Mouse (Mus musculus) fibroblast of lung, adult 2 months (primary cell): Measurements from ENCODE around the gene 1700001K19Rik.
"Not testable (repeated sequence)": the region's sequence is repeated elsewhere in the genome, so short reads cannot be mapped to it uniquely, and the experiment has no call there.

ENCODE experiments used
- DNase-seq: peaks from one replicate; pipeline ENCODE4 v3.0.0-alpha.2; 2011; ENCODE audit warnings: low read depth

The 1700001K19Rik gene

DNA sequence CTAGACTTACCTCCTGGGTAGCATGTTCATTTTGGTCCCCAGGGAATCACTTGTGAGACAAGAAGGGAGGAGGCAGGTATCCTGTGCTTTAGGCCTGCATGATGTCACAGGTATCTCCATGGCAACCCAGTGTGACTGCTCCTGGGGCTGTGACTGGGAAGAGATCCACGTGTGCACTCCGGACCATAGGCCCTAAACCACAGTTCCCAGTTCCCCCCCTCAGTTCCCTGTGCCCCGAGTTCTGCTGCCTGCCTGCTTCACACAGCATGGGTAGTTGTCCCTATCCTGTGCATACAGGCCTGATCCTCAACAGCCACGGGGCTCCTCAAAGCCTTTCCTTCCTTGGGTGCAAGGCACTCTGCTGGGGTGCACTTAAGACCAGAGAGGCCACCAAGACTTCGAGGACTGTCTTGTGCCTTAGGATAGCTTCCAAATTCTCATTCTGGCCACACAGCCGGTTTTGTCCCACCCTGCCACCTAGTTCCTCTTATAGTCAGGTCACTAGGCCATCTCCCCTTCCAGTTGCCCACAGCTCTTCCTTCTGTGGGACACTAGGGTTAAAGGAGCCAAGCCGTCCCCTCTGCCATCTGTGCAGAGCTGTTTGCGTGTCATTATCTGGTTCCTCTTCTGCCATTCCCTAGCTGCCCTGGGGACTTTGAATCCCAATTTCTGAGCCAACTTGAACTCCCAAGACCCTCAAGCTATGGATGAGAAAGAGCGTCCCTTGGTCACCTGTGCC lies at the start of gene 1700001K19Rik:
Gene 1700001K19Rik, minus strand, starts transcription at position 59 of the 739 bp plus-strand sequence.
- DNase-seq = no peak

DNA sequence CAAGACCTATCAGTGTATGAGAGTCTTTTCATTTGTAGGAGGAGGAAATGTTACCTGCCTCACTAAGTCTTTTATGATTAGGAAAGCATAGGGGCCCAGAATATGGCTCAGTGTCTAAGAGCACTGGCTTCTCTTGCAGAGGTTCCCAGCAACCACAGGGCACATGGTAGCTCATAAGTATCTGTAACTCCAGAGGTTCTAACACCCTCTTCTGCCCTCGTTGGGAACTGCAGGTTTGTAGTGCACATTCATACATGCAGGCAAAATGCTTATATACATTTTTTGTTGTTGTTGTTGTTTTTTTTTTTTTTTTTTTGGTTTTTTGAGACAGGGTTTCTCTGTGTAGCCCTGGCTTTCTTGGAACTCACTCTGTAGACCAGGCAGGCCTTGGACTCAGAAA lies 44.0 kb upstream of the 1700001K19Rik start:
- DNase-seq = no peak

DNA sequence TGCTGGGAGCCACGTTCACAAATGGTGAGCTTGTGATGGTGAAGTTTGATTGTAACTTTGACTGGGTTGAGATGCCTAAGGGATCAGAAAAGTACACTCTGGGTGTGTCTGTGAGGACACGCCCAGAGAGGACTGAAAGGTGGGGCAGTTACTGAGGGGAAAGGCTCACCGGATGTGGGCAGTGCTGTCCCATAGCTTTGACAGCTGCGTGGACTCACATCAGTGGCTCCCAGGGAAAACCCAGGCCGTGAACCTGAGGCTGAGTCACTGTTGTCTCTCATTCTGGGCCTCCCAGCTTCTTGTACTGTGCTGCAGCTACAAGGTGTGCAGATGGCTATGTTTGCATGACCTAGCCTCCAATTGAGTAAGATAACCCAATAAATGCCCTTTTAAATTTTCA lies 43.1 kb upstream of the 1700001K19Rik start:
- DNase-seq = no peak

DNA sequence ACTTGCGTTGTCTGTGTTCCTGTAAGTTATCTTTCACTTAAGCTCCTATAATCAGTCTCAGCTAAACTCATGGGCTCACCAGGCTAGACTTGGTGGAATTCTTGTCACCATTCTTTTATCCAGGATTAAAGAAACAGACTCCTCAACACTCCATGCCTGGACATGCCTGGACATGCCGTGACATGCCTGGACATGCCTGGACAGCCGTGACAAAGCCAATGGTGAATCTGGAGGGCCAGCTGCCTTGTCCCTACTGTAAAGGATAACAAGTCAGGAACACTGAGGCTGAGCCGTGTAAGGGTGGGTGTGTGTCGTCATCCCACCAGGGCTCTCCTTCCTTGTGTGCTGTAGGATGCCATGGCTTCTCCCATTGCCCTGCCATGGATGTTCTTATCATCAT lies 42.6 kb upstream of the 1700001K19Rik start:
- no peak for DNase-seq

DNA sequence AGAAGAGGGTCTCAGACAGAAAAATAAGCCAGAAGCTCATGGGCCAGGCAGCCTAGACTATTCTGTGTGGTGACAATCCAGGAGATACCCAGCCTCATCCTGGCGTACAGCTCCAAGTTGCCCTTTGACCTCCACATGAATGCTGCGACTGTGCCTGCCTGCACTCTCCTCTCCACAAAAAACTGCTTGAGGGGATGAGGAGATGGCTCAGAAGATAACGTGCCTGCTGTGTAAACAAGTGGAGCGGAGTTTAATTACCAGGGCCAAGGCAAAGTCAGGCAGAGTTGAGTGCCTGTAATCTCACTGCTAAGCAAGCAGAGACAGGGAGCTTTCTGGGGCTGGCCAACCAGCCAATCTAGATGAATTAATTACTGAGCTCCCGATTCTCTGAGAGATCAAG lies 33.6 kb upstream of the 1700001K19Rik start:
- no peak for DNase-seq

DNA sequence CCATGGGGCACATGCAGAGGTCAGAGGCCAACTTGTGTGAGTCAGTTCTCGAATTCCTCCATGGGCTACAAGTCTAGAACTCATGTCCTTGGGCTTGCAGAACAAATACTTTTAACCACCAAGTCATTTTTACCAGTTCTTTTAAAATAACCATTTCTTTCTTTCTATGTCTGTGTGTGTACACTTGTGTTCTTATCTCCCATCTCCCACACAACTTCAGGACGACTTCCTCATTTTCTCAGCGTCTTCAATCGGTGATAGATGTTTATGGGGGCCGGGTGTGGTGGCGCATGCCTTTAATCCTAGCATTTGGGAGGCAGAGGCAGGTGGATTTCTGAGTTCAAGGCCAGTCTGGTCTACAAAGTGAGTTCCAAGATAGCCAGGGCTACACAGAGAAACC lies 31.8 kb upstream of the 1700001K19Rik start:
- DNase-seq = no peak

DNA sequence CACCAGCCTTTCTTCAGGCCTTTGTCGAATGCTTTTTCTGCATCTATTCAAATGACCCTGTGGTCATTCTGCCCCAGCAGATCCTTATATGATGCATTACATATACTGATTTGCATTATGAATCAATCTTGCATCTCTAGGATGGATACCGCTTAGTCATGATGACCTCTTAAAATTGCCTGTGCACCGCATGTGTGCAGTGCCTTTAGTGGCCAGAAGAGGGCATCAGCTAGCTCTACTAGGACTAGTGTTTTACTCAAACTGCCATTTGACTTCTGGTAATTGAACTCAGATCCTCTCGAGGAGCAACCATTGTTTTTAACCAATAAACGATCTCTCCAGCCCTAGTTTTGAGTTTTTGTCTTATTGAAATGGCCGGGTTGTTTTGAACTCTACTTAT lies 31.4 kb upstream of the 1700001K19Rik start:
- DNase-seq = no peak

DNA sequence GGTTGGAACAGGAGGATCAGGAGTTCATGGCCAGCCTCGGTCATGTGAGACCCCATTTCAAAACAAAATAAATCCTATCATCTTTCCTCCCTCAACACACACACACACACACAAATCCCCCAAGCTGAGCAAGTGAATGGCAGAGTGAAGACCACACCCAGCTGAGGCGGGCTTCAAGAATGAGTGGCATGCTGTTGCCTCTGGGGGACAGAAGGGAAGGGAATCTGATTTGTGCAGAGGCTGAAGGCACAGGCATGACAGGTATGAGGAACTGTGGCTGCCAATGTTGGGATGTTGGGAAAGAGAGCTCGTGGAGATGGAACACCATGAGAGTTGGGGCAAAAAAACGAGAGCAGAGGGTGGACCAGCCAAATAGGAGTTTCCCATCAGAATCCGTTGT lies 28.9 kb upstream of the 1700001K19Rik start:
- DNase-seq = no peak

DNA sequence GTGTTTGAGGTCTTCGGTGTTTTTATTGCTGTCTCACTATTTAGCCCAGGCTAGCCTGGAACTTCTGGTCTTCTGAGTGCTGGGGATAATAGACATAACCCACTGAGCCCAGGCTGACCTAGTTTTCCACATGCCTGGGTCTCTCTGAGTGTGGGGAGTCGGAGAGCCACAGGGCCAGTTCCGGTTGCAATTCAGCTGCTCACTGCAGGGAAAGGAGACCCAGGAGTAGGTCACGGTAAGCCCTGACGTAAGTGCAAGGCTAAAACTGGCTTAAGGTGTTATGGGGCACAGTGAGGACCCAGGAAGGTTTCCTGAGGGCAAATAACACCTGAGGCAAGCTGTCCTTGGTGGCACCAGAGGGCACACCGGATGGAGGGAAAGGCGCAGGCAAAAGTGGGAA lies 25.0 kb upstream of the 1700001K19Rik start:
- no peak for DNase-seq

DNA sequence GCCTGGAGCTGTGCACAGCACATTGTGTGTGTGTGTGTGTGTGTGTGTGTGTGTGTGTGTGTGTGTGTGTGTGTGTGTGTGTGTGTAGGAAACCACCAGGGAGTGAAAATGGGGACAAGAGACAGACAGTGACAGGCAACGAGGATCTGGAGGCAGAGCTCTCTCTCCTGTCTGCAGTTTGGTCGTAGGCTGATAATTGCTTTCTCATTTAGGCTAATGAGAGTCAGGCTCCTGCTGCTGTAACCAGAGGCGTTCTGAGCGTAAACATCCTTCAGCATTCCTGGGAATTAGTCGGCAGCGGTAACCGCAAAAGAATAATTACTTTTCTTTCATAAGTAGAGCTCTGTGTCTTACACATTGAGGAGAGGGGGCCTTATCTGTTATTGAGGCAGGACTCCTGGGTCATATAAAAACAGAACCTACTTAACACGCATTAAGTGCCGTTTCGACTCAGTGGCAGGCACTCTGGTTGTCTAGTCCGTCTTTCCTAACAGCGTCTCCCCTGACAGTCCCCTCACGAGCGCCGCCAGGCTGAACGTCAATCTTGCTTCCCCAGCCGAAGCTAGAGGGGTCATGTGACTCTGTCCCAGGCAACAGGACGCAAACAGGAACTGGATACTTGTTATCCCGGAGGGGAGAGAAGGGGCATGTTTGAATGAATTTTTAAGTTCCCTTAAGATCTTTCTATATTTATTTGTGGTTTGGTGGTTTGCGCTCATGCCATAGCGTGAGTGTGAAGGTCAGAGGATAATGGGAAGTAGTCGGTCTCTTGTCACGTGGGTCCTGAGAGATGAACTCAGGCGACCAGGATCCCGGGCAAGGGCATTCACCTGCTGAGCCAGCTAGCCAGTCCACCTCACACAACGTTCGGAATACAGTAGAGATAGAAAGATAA lies 24.2 kb upstream of the 1700001K19Rik start:
- DNase-seq = no peak

DNA sequence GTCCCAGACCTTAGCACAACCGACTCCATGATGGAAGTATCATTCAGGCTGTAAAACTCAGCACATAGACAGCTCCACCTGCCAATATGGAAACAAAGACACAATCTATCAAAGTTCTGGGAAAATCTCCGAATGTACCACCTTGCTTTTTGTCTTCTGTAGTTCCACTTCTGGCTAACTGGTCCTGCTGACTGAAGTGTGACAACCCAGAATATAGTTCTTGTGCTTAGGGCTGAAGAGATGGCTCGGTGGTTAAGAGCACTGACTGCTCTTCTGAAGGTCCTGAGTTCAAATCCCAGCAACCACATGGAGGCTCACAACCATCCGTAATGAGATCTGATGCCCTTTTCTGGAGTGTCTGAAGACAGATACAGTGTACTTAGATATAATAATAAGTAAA lies 23.0 kb upstream of the 1700001K19Rik start:
- not testable (repeated sequence) for DNase-seq

DNA sequence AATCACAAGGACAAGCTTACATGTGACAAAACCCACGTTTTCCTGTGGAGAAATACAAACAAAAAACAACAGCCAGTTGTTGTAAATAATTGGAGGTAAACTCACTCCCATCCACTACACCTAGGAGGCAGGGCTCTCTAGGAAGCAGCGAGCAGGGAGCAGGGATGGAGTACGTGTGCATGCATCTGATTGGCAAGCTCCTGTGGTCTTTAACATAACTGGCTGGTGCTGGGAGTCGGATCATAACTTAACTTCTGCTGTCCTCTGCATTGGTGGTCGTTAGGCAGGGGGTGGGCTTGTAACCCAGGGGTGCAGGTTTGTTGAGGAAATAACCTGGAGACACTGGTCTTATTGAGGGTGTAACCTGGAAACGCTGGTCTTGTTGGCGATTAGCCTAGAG lies 21.3 kb upstream of the 1700001K19Rik start:
- DNase-seq = no peak

DNA sequence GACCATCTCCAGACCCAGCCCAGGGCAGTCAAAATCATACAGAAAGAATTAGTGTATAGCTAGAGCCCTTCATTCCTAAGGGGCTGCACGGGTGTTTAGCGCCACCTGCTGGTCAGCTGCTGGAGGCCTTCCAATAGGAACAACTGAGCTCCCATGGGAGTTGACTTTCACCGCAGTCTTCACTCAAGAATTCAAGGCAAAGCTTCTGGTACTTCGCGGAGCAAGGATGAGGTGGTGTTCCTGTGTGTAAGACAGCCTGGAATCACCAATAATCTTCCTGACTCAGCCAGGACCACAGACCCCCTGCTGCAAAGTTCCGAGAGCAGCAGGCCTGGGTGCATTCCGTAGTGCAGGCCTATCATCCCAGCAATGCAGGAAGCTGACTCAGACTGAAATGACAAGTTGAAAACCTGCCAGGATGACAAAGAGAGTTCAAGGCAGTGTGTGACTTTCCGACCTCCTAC lies 20.6 kb upstream of the 1700001K19Rik start:
- DNase-seq = peak; percentile 80

DNA sequence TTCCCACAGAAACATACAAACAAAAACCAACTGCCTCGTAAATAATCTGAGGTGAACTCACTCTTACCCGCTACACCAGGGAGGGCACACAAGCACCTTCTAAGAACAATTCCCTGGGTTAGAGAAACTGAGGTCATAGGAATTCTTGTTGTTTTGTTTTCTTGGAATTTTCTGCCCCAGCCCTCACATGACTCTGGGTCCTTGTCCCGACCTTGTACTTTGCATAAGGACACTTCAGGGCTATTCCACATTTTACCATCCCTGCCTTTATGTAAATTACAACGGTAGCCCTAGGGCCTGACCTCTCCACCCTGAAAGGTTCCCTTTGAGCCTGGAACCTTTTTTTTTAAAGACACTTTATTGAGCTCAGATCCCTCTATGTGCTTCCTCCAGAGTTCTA lies 20.1 kb upstream of the 1700001K19Rik start, which contains the start of gene Hsp90aa1:
Gene Hsp90aa1, minus strand, starts transcription at position 173 of the 400 bp plus-strand sequence.
- no peak for DNase-seq

DNA sequence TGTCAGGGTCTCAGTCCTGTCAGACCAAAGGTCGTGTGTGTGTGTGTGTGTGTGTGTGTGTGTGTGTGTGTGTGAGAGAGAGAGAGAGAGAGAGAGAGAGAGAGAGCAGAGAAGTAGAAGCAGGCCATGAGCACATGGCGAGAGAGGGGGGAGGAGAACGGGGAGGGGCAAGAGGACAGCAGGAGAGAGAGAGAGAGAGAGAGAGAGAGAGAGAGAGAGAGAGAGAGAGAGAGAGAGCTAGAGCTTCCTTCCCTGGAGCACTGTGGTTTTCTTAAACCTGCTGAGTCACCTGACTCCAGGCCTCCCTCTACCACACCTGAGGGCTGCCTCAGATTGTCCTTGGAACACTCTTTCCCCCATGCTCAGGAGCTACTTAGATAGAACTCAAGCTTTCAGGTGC lies 18.9 kb upstream of the 1700001K19Rik start:
- not testable (repeated sequence) for DNase-seq

DNA sequence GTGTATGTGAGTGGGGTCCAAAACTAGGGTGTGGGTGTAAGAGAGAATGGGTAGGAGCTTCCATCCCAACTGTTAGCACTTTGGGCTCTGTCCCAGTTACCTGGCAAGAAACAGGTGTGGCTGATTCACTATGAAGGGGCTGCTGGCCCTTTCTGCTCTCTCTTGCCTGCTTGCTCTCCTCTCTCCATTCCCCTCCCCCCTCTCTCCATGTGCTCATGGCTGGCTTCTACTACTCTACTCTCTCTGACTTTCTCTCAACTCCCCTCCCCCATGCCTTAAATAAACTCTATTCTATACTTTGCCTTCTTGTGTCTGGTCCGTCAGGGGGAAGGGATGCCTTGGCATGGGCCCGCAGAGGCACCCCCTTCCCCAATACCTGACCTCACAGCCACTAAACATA lies 18.3 kb upstream of the 1700001K19Rik start:
- DNase-seq = no peak

DNA sequence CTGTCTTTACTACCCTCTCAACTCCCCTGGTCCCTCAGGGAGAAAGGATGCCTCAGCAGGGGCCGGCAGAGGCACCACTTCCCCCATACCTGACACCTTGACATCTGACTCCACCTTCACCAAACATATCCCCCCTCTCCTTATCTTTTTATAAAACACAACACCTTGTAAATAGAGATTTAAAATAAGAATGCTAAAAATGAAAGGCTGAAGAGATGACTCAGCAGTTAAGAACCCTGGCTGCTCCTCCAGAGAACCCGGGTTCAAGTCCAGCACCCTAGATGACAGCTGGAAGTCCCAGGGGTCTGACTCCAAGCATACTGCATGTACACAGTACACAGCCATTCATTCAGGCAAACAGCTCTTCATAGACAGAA lies 16.7 kb upstream of the 1700001K19Rik start:
- DNase-seq = no peak

DNA sequence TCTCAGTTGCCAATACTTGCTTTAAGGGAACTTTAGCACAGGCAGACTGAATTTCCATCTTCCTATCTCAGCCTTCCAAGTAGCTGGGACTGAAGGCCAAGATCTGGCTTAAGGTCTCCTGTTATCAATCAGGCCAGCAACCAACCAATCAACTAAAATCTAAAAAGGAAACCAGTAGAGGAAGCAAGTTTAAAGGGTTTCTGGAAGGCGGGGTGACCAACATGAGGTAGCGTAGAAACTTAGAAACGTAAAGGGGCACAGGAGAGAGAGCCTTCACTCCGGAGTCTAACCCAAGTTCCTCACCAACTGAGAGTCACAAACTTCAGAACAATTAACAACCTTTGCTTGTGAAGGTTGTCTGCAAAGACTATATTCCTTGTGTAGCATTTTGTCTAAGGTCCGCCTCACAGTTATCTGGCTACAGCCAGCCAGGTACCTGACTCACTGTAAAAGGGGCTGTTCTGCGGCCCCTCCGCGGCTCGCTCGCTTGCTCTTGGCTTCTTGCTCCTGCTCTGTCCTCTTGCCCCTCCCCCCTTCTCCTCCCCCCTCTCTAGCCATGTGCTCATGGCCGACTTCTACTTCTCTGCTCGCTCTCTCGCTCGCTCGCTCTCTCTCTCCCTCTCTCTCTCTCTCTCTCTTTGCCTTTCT lies 16.2 kb upstream of the 1700001K19Rik start:
- DNase-seq = no peak

DNA sequence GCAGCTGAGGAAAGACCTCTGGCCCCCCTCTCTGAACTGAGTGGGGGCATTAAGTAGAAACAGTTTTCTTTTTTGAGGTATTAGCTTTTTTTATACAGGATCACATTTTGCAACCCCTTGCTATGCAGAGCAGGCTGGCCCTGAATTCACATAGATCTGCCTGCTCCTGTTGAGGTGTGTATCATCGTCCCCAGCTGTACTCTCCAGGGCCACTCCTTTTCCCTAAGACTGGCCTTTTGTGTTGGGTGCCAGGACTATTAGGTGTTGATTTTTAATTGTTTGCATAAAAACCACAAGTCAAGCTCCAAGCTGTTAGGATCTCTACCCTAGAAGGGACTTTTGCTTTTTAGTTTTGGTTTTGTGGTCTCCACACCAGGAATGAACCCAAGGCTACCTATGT lies 15.7 kb upstream of the 1700001K19Rik start:
- no peak for DNase-seq

DNA sequence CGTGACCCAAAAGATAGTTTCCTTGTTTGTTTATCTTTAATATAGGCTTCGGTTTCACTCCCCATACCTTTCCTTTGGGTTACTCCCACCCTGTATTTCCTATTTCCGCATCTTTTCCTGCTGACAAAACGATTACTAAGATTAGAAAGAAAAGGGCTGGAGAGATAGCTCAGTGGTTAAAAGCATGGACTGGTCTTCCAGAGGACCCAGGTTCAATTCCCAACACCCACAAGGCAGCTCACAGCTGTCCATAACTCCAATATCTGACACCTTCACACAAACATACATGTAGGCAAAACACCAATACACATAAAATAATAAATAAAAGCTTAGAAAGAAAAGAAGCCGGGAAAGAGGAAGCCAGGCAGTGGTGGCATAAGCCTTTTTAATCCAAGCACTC lies 15.0 kb upstream of the 1700001K19Rik start:
- DNase-seq = no peak

DNA sequence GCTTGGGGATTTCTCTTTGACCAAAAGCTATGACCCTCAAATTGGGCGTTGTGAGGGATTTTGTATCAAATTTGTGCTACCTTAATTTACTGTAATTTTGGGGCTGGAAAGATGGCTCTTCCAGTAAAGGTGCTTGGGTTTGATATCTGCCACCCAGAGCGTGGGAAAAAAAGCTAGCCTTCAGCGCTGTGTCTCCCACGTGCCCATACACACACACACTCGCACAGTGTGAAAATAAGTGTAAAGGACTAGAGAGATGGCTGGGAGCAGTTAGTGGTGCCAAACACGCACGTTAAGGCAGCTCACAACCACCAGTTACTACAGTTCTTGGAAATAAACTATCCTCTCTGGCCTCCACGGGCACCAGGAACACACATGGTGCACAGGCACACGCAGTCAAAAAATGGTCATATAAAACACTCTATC lies 14.6 kb upstream of the 1700001K19Rik start:
- no peak for DNase-seq

DNA sequence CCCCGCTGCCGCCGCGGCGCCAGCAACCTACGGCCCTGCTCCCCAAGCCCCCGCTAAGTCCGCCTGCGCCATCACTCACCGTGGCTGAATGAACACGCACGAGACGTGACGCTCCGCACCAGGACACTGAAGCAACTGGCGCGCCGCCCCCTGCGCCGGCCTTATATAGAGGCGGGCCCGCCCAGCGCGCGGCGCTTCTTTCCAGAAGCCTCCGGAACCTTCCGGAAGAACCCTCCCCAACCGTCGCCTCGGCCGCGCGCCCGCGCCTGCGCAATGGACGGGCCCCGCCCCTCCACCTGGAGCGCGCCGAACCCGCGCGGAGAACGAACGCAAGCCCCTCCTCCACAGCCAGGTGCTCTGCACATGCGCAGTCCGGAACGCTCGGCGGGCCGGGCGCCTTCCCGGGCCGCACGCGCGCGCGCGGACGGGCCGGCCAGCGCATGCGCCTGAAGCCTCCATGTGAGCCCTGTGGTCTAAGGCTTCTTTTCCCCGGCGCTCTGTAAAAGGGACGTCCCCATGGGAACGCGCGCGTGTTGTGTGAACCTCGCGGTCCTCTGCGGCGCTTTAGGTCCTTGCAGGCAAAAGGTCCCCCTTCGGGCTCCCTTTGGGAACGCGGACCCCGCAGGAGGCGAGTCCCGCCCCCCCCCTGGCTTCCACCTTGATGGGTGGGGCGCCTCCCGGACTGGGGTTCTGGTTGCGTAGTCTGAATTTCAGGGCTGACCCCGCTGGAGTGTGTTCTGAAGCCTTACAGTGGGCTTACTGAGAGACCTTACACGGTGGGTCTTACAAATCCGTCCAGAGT lies 14.0 kb upstream of the 1700001K19Rik start:
- peak; percentile 92 for DNase-seq
